Mouse (Mus musculus) midbrain, embryonic 15.5 days (tissue): ENCODE data around the gene Tor2a. TPM values are rescaled to one million over a fixed set of nuclear protein-coding genes. Genes with fewer than 3 reads are reported as not detected.

Experiments used
- ATAC-seq: fragments of 200-750 bp; cut with Nextera tagmentation; replicated peaks from 2 replicates; pipeline ENCODE4 v1.8.0; 2017; ENCODE audit warnings: moderate TSS enrichment
- H3K27ac ChIP-seq: fragments of 300-500 bp; sonication (generic); 2 replicates; pipeline ENCODE4 v1.5.1; 2015; ENCODE audit warnings: mild to moderate bottlenecking, inconsistent platforms
- H3K27me3 ChIP-seq: fragments of 300-500 bp; sonication (generic); replicated peaks from 2 replicates; pipeline ENCODE4 v1.6.1; 2015; ENCODE audit warnings: inconsistent platforms
- H3K36me3 ChIP-seq: fragments of 300-500 bp; sonication (generic); replicated peaks from 2 replicates; pipeline ENCODE4 v1.6.1; 2015; ENCODE audit warnings: inconsistent platforms
- H3K4me1 ChIP-seq: fragments of 300-500 bp; sonication (generic); 2 replicates; pipeline ENCODE4 v1.6.1; 2015; ENCODE audit warnings: inconsistent platforms
- H3K4me2 ChIP-seq: fragments of 300-500 bp; sonication (generic); 2 replicates; pipeline ENCODE4 v1.6.1; 2015; ENCODE audit warnings: inconsistent platforms, mild to moderate bottlenecking, moderate library complexity
- H3K4me3 ChIP-seq: fragments of 300-500 bp; sonication (generic); 2 replicates; pipeline ENCODE4 v1.5.1; 2015; ENCODE audit warnings: mild to moderate bottlenecking, inconsistent platforms
- H3K9ac ChIP-seq: fragments of 300-500 bp; sonication (generic); 2 replicates; pipeline ENCODE4 v1.6.1; 2015; ENCODE audit warnings: mild to moderate bottlenecking, inconsistent platforms
- H3K9me3 ChIP-seq: fragments of 300-500 bp; sonication (generic); 2 replicates; pipeline ENCODE4 v1.6.1; 2016; ENCODE audit warnings: inconsistent platforms
- WGBS: fragments of 180-500 bp; shearing (Covaris S2); methylation state at CpG from one replicate; pipeline ENCODE4 v1.1.7; 2015; ENCODE audit warnings: mixed read lengths; 5-methylcytosine and 5-hydroxymethylcytosine counted together
- polyA plus RNA-seq: library from polyadenylated mRNA; unstranded; fragments of >200 nt; fragmentation: Nextera tagmentation; extraction: Ambion mirVana; gene quantifications from 2 replicates; pipeline ENCODE4 v1.2.1, GENCODE M21; 2015

The Tor2a gene
- polyA plus RNA-seq, result 54.1 and 55.9 TPM in 2 replicates

DNA sequence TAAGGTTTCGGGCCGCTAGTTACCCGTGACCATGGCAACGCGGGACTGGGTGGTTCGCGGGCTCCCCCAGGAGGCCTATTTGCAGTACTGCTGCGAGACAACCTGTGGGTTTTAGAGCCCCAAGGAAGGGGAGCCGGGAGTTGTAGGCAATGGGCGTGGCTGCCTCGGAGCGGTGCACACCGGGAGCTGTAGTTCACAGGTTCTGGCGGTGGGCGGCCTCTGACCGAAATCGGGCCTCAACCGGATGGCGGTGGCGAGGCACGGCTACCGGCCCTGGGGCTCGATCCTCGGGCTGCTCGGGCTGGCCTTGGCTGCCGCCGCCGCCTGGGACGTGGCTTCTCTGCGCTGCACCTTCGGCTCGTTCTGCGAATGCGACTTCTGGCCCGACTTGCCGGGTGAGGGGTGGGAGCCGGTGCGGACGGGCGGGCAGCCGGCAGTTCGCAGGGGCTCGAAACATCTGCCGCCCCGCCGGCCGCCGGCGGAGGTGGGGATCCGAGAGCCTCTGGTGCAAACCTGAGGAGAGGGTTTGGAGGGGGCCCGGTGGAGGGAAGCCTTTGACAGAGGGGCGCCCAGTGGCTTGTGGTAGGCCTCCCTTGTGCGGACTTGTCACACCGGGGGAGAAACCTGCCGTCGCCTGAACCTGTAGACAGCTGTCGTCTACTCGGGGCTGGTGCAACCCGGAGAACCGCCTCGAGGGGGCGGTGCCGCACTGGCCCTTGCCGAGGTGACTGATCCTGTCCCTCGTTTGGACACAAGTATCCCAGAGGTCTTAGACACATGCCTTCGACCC is at the start of gene Tor2a:
Tor2a (plus strand) TSS at position 179 of the 790 bp plus-strand sequence.
- H3K9me3 ChIP-seq, result no peaks in the 10 kb centered on the region
- peak within 1 kb of the TSS; percentile 93 for H3K27ac ChIP-seq
- H3K27me3 ChIP-seq, result no peaks in the 10 kb centered on the region
- peak within 1 kb of the TSS; percentile 56 for H3K4me2 ChIP-seq
- peaks cover 27% of the 10 kb centered on the region; the same call in 1 of the 2 replicates for H3K36me3 ChIP-seq
- under 1% methylated on average over 66 of the region's 66 CpGs for WGBS
- H3K9ac ChIP-seq, result peak within 1 kb of the TSS; percentile 92
- H3K4me1 ChIP-seq, result peaks cover 15% of the 10 kb centered on the region
- H3K4me3 ChIP-seq, result peak within 1 kb of the TSS; percentile 80
- ATAC-seq, result peak; percentile 94

- no peak overlapping the region for H3K4me2 ChIP-seq
- 28% methylated on average over 3 of the region's 3 CpGs for WGBS
- H3K9ac ChIP-seq, result no peak overlapping the region
- H3K9me3 ChIP-seq, result no peaks in the 10 kb centered on the region
- H3K4me1 ChIP-seq, result peaks cover 12% of the 10 kb centered on the region
- H3K36me3 ChIP-seq, result peaks cover 39% of the 10 kb centered on the region
- H3K27ac ChIP-seq, result no peak overlapping the region
- H3K4me3 ChIP-seq, result no peak overlapping the region
- no peaks in the 10 kb centered on the region for H3K27me3 ChIP-seq
- ATAC-seq, result no peak
These were observed 48.4 kb upstream of the Tor2a start for GRCm38 (mm10) chr2:32708643-32709042.

GRCm38 (mm10) chr2:32709521-32710137 is 47.4 kb upstream of the Tor2a start:
- 94% methylated on average over 20 of the region's 20 CpGs for WGBS
- Histone ChIP-seq H3K4me2 (no peak overlapping the region), H3K4me1 (peaks cover 21% of the 10 kb centered on the region), H3K4me3 (no peak overlapping the region), H3K36me3 (peaks cover 36% of the 10 kb centered on the region), H3K9me3 (no peaks in the 10 kb centered on the region), H3K9ac (no peak overlapping the region), H3K27ac (no peak overlapping the region), H3K27me3 (no peaks in the 10 kb centered on the region)
- ATAC-seq, result no peak

GRCm38 (mm10) chr2:32710425-32710824 is 46.6 kb upstream of the Tor2a start:
- no peaks in the 10 kb centered on the region for H3K27me3 ChIP-seq
- H3K9ac ChIP-seq, result no peak overlapping the region
- ATAC-seq, result no peak
- peaks cover 29% of the 10 kb centered on the region; the same call in 1 of the 2 replicates for H3K36me3 ChIP-seq
- H3K9me3 ChIP-seq, result no peaks in the 10 kb centered on the region
- no peak overlapping the region for H3K4me3 ChIP-seq
- H3K4me2 ChIP-seq, result no peak overlapping the region
- H3K27ac ChIP-seq, result no peak overlapping the region
- 93% methylated on average over 5 of the region's 5 CpGs for WGBS
- H3K4me1 ChIP-seq, result peaks cover 22% of the 10 kb centered on the region

- Histone ChIP-seq H3K9ac (peak overlapping the region; percentile 82), H3K4me2 (peak overlapping the region; percentile 97), H3K4me1 (peaks cover 22% of the 10 kb centered on the region), H3K9me3 (no peaks in the 10 kb centered on the region), H3K27ac (peak overlapping the region; percentile 99), H3K4me3 (peak overlapping the region; percentile 94), H3K27me3 (no peaks in the 10 kb centered on the region), H3K36me3 (peaks cover 21% of the 10 kb centered on the region; the same call in 1 of the 2 replicates)
- WGBS, result 35% methylated on average over 9 of the region's 9 CpGs
- ATAC-seq, result no peak
These were observed 45.6 kb upstream of the Tor2a start for GRCm38 (mm10) chr2:32711301-32712056.

DNA sequence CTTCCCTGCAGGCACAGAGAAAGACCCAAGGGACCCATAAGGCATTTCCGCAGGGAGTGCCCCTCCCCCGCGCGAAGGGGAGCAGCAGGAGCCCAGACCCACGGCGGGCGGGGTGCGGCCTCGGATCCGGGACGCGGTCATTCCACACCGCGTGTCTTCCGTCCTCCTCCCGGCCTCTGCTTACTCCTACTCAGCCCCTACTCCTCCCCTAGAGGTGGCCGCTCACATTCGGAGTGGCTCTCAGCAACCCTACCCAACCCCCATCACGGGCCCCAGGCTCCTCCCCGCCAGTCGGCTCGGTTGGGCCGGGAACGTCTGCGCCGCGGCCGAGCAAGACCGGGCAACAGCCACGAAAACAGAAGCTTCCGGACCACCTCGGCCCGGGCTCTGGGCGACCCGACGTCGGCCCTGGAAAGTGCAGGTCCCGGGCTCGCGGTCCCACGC is 44.9 kb upstream of the Tor2a start:
- H3K4me2 ChIP-seq, result peak overlapping the region; percentile 97
- peak overlapping the region; percentile 99 for H3K27ac ChIP-seq
- peak overlapping the region; percentile 82 for H3K9ac ChIP-seq
- H3K4me1 ChIP-seq, result peaks cover 22% of the 10 kb centered on the region
- H3K27me3 ChIP-seq, result no peaks in the 10 kb centered on the region
- peaks cover 15% of the 10 kb centered on the region; the same call in 1 of the 2 replicates for H3K36me3 ChIP-seq
- under 1% methylated on average over 41 of the region's 41 CpGs for WGBS
- H3K4me3 ChIP-seq, result peak overlapping the region; percentile 94
- ATAC-seq, result peak; percentile 40
- no peaks in the 10 kb centered on the region for H3K9me3 ChIP-seq

GRCm38 (mm10) chr2:32712586-32712933 is 44.5 kb upstream of the Tor2a start:
- H3K9me3 ChIP-seq, result no peaks in the 10 kb centered on the region
- peaks cover 22% of the 10 kb centered on the region for H3K4me1 ChIP-seq
- H3K27me3 ChIP-seq, result no peaks in the 10 kb centered on the region
- peak overlapping the region; percentile 94 for H3K4me3 ChIP-seq
- peak overlapping the region; percentile 82 for H3K9ac ChIP-seq
- peak overlapping the region; percentile 97 for H3K4me2 ChIP-seq
- H3K27ac ChIP-seq, result peak overlapping the region; percentile 99
- peaks cover 14% of the 10 kb centered on the region; the same call in 1 of the 2 replicates for H3K36me3 ChIP-seq
- WGBS, result 0% methylated on average over 31 of the region's 44 CpGs
- peak; percentile 90 for ATAC-seq

GRCm38 (mm10) chr2:32712934-32713817 is 43.9 kb upstream of the Tor2a start, which contains the start of gene Cdk9:
Gene Cdk9, minus strand, starts transcription at chr2:32713076.
- Histone ChIP-seq H3K36me3 (peaks cover 14% of the 10 kb centered on the region; the same call in 1 of the 2 replicates), H3K9me3 (no peaks in the 10 kb centered on the region), H3K4me3 (peak within 1 kb of the TSS; percentile 94), H3K27ac (peak within 1 kb of the TSS; percentile 99), H3K4me1 (peaks cover 22% of the 10 kb centered on the region), H3K9ac (peak within 1 kb of the TSS; percentile 82), H3K4me2 (peak within 1 kb of the TSS; percentile 97), H3K27me3 (no peaks in the 10 kb centered on the region)
- under 1% methylated on average over 50 of the region's 79 CpGs for whole genome bisulfite sequencing
- peak; percentile 88 for ATAC-seq

DNA sequence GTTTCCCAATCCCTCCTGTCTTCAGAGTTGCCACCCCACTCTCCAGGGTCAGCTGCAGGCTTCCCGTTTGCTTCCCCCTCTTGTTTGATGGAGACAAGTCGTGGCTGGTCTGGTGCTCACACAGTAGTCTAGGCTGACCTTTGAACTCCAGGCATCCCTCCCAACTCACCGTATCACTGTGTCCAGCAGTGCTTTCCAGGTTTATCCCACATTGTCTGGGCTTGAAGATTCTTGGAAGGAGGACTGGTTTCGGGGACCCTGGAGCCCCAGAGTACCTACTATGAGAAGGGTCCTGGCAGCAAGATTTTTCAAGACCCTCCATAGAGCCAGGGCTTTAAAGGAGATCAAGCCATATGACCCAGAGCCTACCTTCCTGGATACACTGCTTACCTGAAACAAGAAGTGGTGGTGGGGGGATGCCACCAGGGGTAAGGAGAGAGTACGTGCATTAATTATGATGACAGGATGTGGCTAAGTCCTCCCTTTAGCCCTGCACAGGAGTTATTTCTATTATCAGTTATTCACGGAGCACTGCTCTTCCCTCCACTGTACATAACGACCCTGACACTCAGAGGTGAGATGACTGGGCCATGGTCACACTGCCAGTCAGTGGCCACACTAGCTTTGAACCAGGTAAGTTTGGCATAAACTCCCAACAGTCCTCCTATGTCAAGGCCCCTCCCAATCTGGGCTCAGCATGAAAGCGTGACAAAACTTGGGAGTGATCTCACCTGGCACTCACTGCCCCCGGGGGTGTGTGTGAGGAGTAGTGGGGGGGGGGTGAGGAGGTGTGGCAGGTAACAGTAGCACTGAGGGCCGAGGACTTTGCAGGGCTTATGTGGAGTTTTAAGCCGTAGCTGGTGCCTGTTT is 42.7 kb upstream of the Tor2a start:
- H3K4me1 ChIP-seq, result peaks cover 22% of the 10 kb centered on the region
- peaks cover 12% of the 10 kb centered on the region; the same call in 1 of the 2 replicates for H3K36me3 ChIP-seq
- no peak overlapping the region for H3K4me3 ChIP-seq
- H3K9ac ChIP-seq, result peak overlapping the region; percentile 82; the same call in 1 of the 2 replicates
- peak overlapping the region; percentile 97 for H3K4me2 ChIP-seq
- 63% methylated on average over 11 of the region's 11 CpGs for WGBS
- no peak for ATAC-seq
- H3K27ac ChIP-seq, result peak overlapping the region; percentile 99
- H3K9me3 ChIP-seq, result no peaks in the 10 kb centered on the region
- H3K27me3 ChIP-seq, result no peaks in the 10 kb centered on the region

GRCm38 (mm10) chr2:32714987-32715425 is 42.0 kb upstream of the Tor2a start:
- H3K27me3 ChIP-seq, result no peaks in the 10 kb centered on the region
- no peak overlapping the region for H3K4me2 ChIP-seq
- peaks cover 6% of the 10 kb centered on the region; the same call in 1 of the 2 replicates for H3K36me3 ChIP-seq
- H3K27ac ChIP-seq, result no peak overlapping the region
- peaks cover 22% of the 10 kb centered on the region for H3K4me1 ChIP-seq
- ATAC-seq, result no peak
- 74% methylated on average over 4 of the region's 4 CpGs for WGBS
- no peak overlapping the region for H3K4me3 ChIP-seq
- H3K9ac ChIP-seq, result no peak overlapping the region
- H3K9me3 ChIP-seq, result no peaks in the 10 kb centered on the region
